Mouse (Mus musculus) C2C12 (cell line): Measurements from ENCODE around the gene Gm49510.

ENCODE experiments used
- CEBPB ChIP-seq: IDR thresholded peaks from one replicate; pipeline ENCODE4 v1.6.1; 2011; ENCODE audit warnings: low read depth, mild to moderate bottlenecking, control low read depth, moderate library complexity
- CTCF ChIP-seq: IDR thresholded peaks from one replicate; pipeline ENCODE4 v1.5.1; 2011; ENCODE audit not compliant: control insufficient read depth, insufficient read depth, insufficient read length
- FOSL1 ChIP-seq: IDR thresholded peaks from one replicate; pipeline ENCODE4 v1.8.0; 2011; ENCODE audit warnings: mild to moderate bottlenecking, low read length; ENCODE audit not compliant: poor library complexity, insufficient read depth, severe bottlenecking
- MAX ChIP-seq: IDR thresholded peaks from one replicate; pipeline ENCODE4 v1.6.1; 2011; ENCODE audit warnings: mild to moderate bottlenecking, control low read depth
- MYOD1 ChIP-seq: IDR thresholded peaks from one replicate; pipeline ENCODE4 v1.6.1; 2011; ENCODE audit warnings: low read depth; ENCODE audit not compliant: control insufficient read depth, insufficient read length
- USF1 ChIP-seq: IDR thresholded peaks from one replicate; pipeline ENCODE4 v1.6.1; 2011; ENCODE audit warnings: low read depth, mild to moderate bottlenecking, control low read depth, moderate library complexity

- TF ChIP-seq CTCF (no peak), USF1 (no peak), MYOD1 (no peak), CEBPB (no peak), FOSL1 (no peak), MAX (no peak)
Observed at GRCm38 (mm10) chr15:78948152-78948725, 48.8 kb downstream of the Gm49510 start.
